Mouse (Mus musculus) frontal cortex, postnatal 25 days (tissue): ENCODE measurements around the gene Zfp174.
A peak's percentile ranks its signal among the peaks of the same experiment; 100 is the strongest.
"Not testable (repeated sequence)": the region's sequence is repeated elsewhere in the genome, so short reads cannot be mapped to it uniquely, and the experiment has no call there.

Experiments
- DNase-seq, 2 experiments: peaks; one replicate each; pipeline ENCODE4 v3.0.0; 2022; ENCODE audit warnings: low spot score in 2 of 2

The Zfp174 gene

DNA sequence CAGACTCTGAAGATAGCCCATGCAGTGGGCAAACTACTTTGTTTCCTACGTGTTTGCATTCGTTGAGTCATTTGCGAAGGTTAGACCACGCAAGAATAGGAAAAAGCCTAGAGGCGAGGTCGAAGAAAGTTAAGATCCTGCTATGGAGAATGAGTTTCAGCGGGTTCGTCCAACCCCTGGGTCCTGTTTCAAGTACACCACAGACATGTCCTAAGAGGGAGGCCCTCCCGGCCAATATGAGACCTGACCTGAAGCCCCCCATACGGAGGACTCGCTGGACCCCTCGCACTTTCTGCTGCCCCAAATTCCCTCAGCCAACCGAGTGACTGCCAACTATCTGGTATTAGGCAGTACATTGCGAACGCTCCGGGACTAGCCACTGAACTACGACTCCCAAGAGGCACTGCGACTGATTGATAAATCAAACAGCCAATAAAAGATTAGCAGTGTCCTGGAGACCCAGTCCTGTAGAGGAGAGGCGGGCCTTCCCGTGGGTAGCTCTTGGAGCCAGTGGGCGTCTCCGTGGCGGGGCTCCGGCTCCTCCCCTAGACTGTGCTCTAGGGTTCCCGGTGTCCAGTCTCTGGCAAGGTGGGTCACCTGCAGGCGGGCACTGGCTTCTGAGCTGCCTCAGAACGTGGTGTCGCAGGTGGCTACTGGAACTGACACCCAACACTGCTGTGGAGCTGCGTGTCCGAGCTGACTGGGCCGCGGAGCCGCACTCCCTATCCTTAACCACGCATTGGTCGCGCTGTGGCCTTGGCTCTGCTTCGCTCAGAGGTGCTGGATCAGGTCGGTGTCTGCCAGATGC, at the start of gene Zfp174:
Zfp174 (plus strand) TSS at position 558 of the 808 bp plus-strand sequence.
- peak; percentile 83 to 89 for DNase-seq

DNA sequence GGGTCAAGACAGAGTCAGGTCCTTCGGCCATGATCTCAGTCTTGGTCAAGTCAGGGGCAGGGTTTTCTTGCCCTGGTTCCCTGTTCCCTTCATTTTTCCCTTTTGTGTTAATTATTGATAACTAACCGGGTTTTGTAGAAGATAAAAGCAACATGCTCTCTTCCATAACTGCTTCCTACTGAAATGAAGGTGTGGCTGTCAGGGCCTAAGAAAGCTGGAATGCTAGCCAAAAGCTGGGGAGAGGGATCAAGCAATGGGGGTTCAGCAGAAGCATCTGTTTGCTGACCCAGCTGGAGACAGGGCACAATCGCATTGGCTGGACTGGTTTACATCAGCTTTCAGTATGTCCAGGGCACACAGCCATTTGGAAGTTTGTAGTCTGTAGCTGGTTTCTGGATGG, 38.9 kb upstream of the Zfp174 start:
- DNase-seq: no peak

DNA sequence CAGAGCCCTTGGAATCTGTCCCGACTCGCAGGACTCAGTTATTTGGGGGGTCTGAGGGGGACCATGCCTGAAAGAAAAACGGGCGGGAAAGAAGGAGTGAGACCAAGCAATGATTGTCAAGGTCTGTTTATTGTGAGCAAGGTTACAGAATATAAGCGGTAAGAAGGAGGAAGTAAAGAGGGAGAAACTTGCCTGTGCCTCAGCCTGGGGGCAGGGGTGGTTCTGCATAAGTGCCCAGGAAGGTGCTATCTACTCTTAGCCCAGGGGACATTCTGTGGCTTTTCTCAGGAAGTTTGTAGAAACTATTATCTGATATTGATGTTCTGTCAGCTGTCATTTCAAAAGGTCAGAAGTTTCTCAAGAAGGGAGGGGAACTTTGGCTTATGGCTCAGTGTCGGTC, 32.4 kb upstream of the Zfp174 start:
- DNase-seq: not testable (repeated sequence)

DNA sequence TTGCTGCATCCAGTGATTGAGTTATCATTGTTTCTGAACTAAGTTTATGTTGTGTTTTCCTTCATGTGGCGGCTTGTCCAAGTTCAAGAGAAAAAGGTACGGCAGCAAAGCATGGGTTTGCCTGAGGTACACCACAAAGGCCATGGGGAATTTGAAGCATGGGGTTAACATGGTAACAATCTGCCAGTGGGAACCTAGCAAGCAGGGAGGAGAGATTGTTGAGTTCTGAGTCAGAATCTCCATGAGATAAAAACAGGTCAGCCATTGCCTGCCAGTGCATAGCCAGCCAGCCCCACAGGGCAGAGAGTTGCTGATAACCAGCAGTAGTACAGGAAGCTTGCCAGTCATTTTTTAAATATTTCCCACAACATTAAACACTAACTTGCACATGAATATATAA, 26.9 kb upstream of the Zfp174 start:
- no peak for DNase-seq

DNA sequence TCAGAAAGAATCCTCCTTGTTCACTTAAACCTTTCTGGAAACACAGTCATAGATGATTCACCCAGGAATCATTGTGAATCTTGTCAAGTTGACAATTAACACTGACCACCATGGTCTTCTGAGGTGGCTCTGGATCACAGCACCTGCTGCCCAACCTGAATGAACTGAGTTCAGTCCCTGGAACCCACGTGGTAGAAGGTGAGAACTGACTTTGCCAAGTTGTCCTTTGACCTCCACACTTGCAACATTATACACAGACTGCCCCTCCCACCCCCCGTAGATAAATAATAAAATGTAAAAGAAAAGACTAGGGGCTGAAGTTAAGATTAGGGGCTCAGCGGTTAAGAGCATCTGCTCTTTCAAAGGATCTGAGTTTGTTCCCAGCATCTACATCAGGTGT, 19.0 kb upstream of the Zfp174 start:
- DNase-seq: no peak

DNA sequence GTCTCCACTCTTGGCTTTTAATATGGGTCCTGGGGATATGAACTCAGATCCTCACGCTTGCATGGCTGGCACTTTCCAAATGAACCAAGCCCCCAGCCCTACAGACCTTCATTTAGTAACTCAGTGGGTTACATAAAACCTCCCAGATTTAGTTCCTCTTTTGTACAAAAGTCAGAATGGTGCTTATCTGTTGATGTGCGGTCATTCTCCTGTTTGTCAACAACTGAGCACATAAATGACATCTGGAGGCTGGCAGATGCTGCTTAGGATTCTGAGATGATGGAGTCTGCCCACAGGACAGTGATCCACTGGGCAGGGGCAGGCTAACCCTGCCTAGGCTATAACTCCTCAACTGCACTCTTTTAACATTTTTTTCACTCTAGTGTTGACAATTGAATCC, 17.3 kb upstream of the Zfp174 start:
- DNase-seq: no peak

DNA sequence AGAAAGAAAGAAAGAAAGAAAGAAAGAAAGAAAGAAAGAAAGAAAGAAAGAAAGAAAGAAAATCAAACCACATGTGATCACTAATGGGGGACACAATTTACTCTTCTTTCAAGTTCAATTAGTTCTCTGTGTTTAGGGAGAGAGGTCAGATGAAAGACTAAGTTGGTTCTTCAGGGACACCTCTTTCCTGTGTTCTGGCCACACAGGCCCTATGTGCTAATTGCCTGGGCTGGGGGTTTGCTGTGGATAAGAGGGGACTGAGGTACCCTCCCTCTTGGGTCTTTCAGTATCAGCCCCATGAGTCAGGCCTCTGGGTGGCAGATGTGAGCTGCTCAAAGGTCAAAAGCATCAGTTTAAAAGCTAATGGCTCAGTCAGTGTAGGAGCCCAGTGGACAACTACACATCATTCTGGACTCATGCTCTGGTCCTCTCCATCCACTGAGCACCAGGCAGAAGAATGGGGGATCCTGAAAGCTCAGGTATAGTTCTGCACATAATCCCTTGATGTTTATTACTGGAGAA, 16.4 kb upstream of the Zfp174 start, which contains the start of gene Olfr15:
Olfr15 (plus strand) TSS at position 291 of the 522 bp plus-strand sequence.
- no peak for DNase-seq

DNA sequence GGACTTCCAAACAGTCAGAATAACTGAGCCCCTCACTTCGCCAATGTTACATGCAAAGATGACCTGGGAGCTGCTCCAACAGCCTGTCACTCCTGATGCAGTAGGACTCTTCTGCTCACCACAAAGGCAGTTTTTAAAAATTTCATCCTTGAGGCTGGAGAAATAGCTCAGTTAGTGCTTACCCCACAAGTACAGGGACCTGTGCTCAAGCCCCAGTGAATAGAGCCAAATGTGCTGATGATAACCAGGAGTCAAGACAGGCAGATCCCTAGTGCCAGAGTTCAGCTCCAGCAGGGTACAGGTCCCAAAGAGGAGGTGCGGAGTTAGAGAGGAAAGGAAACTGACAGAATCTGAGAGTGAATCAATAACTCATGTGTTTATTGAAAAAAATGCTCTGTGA, 11.6 kb upstream of the Zfp174 start:
- no peak for DNase-seq

DNA sequence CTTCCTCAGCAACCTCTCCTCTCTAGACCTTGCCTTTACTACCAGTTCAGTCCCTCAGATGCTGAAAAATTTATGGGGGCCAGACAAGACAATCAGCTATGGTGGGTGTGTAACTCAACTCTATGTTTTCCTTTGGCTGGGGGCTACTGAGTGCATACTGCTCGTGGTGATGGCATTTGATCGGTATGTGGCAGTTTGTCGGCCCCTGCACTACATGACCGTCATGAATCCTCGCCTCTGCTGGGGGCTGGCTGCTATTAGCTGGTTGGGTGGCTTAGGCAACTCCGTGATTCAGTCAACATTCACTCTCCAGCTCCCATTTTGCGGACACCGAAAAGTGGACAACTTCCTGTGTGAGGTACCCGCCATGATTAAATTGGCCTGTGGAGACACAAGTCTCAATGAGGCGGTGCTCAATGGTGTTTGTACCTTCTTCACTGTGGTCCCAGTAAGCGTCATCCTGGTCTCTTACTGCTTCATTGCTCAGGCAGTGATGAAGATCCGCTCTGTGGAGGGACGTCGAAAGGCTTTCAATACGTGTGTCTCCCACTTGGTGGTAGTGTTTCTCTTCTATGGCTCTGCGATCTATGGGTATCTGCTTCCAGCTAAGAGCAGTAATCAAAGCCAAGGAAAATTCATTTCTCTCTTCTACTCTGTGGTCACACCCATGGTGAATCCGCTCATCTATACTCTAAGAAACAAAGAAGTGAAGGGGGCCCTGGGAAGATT, 7.7 kb upstream of the Zfp174 start:
- no peak for DNase-seq

DNA sequence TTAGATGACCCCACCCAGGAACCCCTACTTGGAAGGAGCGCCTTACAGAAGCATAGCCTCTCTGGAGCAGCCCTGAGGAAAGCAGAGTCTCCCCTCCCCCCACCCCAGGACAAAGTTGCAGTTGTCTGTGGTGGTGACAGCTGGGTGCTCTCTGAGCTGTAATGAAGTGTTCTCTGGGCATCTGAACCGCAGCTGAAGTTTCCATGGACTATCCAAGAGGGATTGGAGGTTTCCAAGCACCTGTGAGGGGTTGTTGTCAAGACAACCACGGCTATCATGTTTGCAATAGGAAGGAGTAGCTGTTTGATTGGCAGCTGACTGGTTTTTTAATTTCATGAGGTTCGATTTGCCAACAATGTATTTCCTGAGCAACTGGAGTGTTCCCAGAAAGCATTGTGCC, 4.1 kb upstream of the Zfp174 start:
- DNase-seq: no peak

DNA sequence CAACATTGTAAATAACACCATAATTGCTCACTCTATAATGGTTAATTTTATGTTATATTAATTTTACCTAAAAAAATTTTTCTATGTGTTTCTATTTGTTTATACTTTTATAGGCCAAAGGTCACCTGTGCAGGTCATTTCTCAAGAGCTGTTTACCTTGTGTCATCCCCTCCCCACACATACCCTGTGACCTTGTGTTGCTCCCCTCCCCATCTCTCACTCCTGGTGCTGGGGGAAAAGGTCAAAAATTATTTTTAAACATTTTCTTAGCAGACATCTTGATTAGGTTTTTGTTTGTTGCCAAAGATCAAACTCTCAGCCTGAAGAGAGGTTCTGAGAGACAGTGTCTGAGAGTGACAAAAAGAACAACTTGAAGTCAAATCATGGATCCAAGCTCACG, 3.3 kb upstream of the Zfp174 start:
- no peak for DNase-seq

DNA sequence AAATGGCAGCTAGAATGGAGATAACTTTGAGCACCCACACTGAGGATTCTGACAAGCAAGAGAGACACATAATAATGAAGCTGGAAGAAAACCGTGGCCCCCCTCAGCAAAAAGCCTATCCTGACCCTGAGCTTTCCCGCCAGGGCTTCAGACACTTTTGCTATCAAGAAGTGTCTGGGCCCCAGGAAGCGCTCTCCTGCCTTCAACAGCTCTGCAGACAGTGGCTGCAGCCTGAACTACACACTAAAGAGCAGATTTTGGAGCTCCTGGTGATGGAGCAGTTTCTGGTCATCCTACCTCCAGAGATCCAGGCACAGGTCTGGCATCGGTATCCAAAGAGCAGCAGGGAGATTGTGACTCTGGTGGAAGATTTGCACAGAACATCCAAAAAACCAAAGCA, 803 bp downstream of the Zfp174 start:
- DNase-seq: no peak

DNA sequence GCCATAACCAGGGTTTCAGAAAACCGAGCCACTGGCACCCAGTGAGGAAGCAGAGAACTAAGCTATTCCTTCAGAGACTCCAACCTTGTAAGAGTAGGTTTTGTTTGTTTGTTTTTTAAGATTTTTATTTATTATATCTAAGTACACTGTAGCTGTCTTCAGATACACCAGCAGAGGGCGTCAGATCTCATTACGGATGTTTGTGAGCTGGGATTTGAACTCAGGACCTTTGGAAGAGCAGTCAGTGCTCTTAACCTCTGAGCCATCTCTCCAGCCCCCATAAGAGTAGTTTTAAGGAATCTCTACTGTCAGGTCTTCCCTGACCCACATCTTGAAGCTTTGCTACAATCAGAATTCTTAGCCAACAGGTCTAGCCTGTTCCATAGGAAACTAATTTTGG, 1.3 kb downstream of the Zfp174 start:
- no peak for DNase-seq

DNA sequence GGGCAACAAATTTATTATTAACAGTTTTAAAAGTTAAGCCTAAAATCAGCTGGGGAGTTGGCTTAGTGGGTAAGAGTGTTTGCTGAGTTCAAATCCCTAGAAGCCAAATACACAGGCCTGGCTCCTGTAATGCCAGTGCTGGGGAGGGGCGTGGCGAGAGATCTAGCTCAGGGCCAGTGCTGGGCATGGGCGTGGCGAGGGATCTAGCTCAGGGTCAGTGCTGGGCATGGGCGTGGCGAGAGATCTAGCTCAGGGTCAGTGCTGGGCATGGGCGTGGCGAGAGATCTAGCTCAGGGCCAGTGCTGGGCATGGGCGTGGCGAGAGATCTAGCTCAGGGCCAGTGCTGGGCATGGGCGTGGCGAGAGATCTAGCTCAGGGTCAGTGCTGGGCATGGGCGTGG, 4.2 kb downstream of the Zfp174 start:
- not testable (repeated sequence) for DNase-seq

DNA sequence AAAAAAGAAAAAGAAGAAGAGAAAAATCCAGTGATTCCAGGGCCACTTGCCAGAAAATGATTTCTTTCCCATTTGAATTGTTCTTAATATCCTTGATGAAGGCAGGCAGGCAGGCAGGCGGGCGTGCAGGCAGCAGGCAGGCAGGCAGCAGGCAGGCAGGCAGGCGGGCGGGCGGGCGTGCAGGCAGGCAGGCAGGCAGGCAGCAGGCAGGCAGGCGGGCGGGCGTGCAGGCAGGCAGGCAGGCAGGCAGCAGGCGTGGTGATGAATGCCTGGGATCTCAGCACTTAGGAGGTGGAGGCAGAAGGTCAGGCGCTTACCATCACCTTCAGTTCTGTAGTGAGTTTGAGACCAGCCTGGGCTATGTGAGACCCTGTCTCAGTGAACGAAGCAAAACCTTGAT, 5.5 kb downstream of the Zfp174 start:
- DNase-seq: no peak

DNA sequence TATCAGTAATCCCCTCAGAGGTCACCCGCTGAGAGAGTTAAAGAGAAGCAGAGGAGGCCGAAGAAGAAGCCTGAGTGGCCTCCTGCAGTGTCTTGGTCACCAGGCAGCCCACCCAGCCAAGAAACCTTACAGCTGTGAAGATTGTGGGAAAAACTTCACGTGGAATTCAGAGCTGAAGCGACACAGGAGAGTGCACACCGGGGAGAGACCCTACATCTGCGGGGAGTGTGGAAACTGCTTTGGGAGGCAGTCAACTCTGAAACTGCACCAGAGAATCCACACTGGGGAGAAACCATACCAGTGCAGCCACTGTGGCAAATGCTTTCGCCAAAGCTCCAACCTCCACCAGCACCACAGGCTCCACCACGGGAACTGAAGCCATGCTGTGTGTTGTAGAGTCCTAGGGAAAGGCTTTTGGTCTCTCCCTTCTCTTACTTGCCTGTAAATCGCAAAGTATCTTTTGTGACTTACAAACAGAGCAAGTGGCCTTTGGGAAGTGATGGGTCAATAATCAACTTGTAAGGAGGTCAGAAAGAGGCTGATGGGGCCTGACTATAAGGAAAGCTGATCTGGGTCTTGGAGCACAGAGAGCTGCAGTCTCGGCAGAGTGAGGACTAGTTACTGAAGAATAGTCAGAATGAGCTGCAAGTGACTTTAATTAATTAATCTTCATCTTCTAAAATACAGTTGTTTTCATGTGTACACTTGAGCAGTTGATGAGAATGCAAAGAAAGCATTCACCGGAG, 7.5 kb downstream of the Zfp174 start:
- DNase-seq: no peak

DNA sequence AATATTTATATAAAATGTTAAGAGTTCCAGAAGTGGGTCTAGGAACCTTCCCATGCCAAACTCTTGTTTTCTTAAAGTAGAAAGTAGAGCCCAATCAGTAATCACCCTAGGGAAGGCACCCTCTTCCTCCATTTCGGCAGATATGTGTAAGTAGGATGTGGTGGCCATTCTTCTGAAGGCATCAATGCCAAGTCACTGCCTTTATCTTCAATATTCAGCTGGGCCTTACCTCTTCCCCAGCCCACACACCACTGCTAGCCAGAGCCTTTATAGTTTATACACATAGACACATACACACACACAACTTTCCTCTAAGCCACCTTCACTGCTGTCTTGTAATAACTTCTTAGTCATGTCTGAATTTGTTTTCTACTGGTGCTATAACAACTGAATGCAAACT, 8.7 kb downstream of the Zfp174 start:
- no peak for DNase-seq

DNA sequence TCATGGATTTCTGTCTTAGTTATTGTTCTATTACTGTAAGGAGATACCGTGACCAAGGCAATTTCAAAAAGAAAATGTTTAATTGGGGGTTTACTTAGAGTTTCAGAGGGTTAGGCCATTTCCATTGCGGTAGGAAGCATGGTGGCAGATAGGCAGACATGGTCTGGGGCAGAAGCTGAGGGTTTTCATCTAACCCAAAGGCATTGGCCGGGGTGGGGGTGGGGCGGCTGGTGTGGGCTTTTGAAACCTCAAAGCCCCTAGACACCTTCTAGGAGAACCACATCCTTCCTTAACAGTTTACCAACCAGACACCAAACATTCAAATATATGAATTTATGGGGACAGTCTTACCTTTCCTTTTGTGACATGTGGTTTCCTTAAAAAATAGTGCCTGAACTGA, 12.2 kb downstream of the Zfp174 start:
- no peak for DNase-seq

DNA sequence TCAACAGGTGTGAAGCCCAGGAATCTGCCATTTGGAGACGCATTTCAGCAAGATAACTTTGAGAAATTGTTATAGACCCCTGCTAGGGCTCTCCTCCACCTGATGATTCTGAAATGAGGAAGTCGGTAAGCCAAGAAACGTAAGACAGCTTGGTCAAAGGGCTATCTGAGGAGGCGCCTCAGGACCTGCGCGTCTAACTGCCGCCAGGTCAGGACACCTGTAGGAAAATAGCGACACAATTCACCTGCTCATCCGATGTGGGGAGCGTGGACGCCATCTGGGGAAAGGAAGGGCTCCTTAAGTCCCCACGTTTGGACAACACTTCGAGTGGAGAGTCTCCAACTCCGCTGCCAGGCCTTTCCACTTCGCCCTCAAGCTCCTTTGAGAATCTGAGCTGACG, 24.7 kb downstream of the Zfp174 start:
- DNase-seq: no peak

DNA sequence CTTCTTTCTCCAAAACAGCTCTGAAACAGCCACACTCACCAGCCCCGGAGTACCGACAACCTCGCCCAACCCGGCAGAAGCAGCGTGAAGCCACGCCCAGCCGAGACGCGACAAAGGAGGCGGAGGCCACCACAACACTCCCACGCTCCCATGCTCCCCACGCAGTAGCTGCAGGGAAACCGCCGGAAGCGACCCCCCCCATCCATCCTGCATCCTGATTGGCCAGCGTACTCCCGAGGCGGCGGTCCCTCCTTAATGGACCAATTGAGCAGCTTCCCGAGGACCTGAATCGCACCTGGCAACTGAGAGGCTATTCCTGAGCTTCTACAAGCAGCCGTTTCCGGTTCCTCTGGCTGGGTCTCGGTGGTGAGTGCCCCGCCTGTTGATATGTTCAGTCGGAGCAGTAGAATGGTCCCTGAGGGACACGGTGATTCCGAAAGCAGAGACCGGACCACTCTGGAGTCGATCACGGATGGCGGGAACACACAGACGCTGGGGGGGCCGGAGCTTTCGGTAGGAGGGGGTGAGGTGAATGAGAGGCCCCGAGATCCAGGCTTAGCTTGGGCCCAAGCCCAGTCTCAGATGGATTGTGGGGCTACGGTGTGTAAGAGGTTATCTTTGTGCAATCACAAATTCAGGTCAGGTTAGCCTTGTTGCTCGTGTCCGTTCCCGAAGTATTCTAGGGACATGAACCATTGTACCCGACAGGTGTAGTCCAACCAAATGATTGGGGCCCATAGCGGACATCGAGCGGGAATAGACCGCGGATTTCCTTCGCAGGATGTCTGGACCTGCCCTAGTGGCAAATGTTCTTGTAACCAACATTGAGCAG, 25.4 kb downstream of the Zfp174 start, which contains the start of gene Naa60:
Naa60 (plus strand) TSS at position 160 of the 832 bp plus-strand sequence.
- DNase-seq: peak; percentile 58 to 76

DNA sequence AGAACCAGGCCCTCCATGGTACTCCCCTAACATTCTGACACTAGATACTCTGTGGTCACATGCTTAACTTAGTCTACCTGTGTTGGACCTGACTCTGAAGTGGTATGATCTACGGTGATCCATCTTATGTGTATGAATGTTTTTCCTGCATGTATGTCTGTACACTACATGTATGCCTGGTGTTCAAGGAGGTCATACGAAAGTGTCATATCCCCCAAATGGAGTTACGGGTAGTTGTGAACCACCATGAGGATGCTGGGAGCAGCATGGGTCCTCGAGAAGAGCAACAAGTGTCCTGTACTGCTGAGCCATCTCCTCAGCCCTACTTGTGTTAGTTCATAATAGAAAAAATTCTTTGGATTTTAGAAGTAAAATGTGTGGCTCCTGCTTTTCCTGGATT, 29.3 kb downstream of the Zfp174 start:
- DNase-seq: no peak
